Mouse (Mus musculus) activated CD4-positive, CD25-positive, alpha-beta regulatory T cell (primary cell): ENCODE measurements around the gene Crybb2. TPM values are rescaled to one million over a fixed set of nuclear protein-coding genes. Genes with fewer than 3 reads are reported as not detected.

ENCODE experiments used
- polyA plus RNA-seq, 2 experiments: library from polyadenylated mRNA; unstranded; fragments of 100-300 nt; shearing (Covaris generic); gene quantifications; one replicate each; pipeline ENCODE4 v1.2.1; 2017

Gene Crybb2
- under 1 TPM in 1 of 2 experiments, not detected in 1; 0.36 TPM for polyA plus RNA-seq

DNA sequence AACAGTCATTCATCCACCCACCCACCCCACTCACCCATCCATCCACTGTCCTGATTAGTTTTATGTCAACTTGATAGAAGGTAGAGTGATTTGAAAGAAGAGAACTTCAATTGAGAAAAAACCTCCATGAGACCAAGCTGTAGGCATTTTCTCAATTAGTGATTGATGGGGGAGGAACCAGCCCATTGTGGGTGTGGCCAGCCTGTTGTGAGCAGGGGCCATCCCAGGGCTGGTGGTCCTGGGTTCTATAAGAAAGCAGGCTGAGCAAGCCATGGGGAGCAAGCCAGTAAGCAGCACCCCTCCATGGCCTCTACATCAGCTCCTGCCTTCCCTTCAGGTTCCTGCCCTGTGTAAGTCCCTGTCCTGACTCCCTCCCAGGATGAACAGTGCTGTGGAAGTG lies at the start of gene Crybb2:
Gene Crybb2, minus strand, starts transcription at position 101 of the 400 bp plus-strand sequence.

GRCm38 (mm10) chr5:113081439-113081838 lies 11.5 kb upstream of the Crybb2 start, which contains the start of gene Crybb3:
Crybb3 (minus strand) TSS chr5:113081584.

GRCm38 (mm10) chr5:113015236-113016061 lies 54.5 kb downstream of the Crybb2 start, which contains the start of gene Grk3:
Grk3 (minus strand) TSS chr5:113015791.

Other genes starting within 250 kb of the Crybb2 start
- gene Myo18b, start 173.8 kb downstream of the Crybb2 start, polyA plus RNA-seq: under 1 TPM in 1 of 2 experiments, not detected in 1; 0.10 TPM
- under 1 TPM; 0.48 to 0.68 TPM for gene Grk3, start 54.3 kb downstream of the Crybb2 start, polyA plus RNA-seq
- gene Crybb3, start 11.5 kb upstream of the Crybb2 start, polyA plus RNA-seq: under 1 TPM; 0.23 to 0.29 TPM
- gene 2900026A02Rik, start 151.1 kb upstream of the Crybb2 start, polyA plus RNA-seq: 1 to 10 TPM; 1.8 to 3.9 TPM
- not detected for gene Tmem211, start 156.8 kb upstream of the Crybb2 start, polyA plus RNA-seq
- under 1 TPM in 1 of 2 experiments, not detected in 1; 0.21 TPM for gene Sgsm1, start 240.7 kb upstream of the Crybb2 start, polyA plus RNA-seq